Mouse (Mus musculus) right cerebral cortex, postnatal 10 days (tissue): ENCODE data around the gene Tmtc1.

Experiments
- DNase-seq, 2 experiments: peaks; one replicate each; pipeline ENCODE4 v3.0.0; 2021; ENCODE audit warnings: low spot score in 2 of 2

Gene Tmtc1

GRCm38 (mm10) chr6:148443726-148444701 lies at the start of gene Tmtc1:
Gene Tmtc1 (minus strand): TSS chr6:148444389.
- peak; percentile 75 to 77 for DNase-seq

GRCm38 (mm10) chr6:148491849-148492248 lies 47.7 kb upstream of the Tmtc1 start:
- DNase-seq: no peak

- DNase-seq: no peak
Measured at GRCm38 (mm10) chr6:148486756-148487155, 42.6 kb upstream of the Tmtc1 start.

- DNase-seq: no peak
Measured at GRCm38 (mm10) chr6:148481894-148482293, 37.7 kb upstream of the Tmtc1 start.

GRCm38 (mm10) chr6:148479671-148480237 lies 35.6 kb upstream of the Tmtc1 start:
- no peak for DNase-seq

GRCm38 (mm10) chr6:148478350-148478749 lies 34.2 kb upstream of the Tmtc1 start:
- DNase-seq: no peak

GRCm38 (mm10) chr6:148472289-148472688 lies 28.1 kb upstream of the Tmtc1 start:
- DNase-seq: no peak

GRCm38 (mm10) chr6:148467924-148468389 lies 23.8 kb upstream of the Tmtc1 start:
- DNase-seq: no peak

- DNase-seq: no peak
Measured at GRCm38 (mm10) chr6:148467170-148467921, 23.2 kb upstream of the Tmtc1 start.

- no peak for DNase-seq
Measured at GRCm38 (mm10) chr6:148459636-148460035, 15.4 kb upstream of the Tmtc1 start.

- DNase-seq: no peak
Measured at GRCm38 (mm10) chr6:148455470-148455869, 11.3 kb upstream of the Tmtc1 start.

- no peak for DNase-seq
Measured at GRCm38 (mm10) chr6:148454740-148455139, 10.6 kb upstream of the Tmtc1 start.

GRCm38 (mm10) chr6:148448151-148448550 lies 4.0 kb upstream of the Tmtc1 start:
- no peak for DNase-seq

- no peak for DNase-seq
Measured at GRCm38 (mm10) chr6:148446113-148446512, 1.9 kb upstream of the Tmtc1 start.

GRCm38 (mm10) chr6:148444796-148445195 lies 607 bp upstream of the Tmtc1 start:
- DNase-seq: no peak

- peak; percentile 26 to 35 for DNase-seq
Measured at GRCm38 (mm10) chr6:148443291-148443725, 881 bp downstream of the Tmtc1 start.

GRCm38 (mm10) chr6:148442671-148443290 lies 1.4 kb downstream of the Tmtc1 start:
- peak; percentile 43 to 44 for DNase-seq

GRCm38 (mm10) chr6:148441871-148442270 lies 2.3 kb downstream of the Tmtc1 start:
- DNase-seq: peak in 1 of 2 experiments; percentile 26

GRCm38 (mm10) chr6:148439101-148439500 lies 5.1 kb downstream of the Tmtc1 start:
- no peak for DNase-seq

- DNase-seq: no peak
Measured at GRCm38 (mm10) chr6:148437565-148437964, 6.6 kb downstream of the Tmtc1 start.

GRCm38 (mm10) chr6:148436441-148437001 lies 7.7 kb downstream of the Tmtc1 start:
- no peak for DNase-seq
